Mouse (Mus musculus) stomach, embryonic 14.5 days (tissue): ENCODE measurements at regions not wholly inside any gene's neighbourhood (a gene's known extent, or its start where the extent isn't known, plus 50 kb on each side); places are given as distances from the start of the nearest gene placed in this dataset.
"Not testable (repeated sequence)": the region's sequence is repeated elsewhere in the genome, so short reads cannot be mapped to it uniquely, and the experiment has no call there.

ENCODE experiments used
- ATAC-seq: fragments of 200-750 bp; cut with Nextera tagmentation; 2 replicates; pipeline ENCODE4 v1.8.0; 2017; ENCODE audit warnings: low read depth, moderate TSS enrichment; ENCODE audit not compliant: insufficient number of reproducible peaks, insufficient read depth, low FRiP score
- H3K27ac ChIP-seq: fragments of 300-500 bp; sonication (generic); 2 replicates; pipeline ENCODE4 v1.5.1; 2014; ENCODE audit warnings: mild to moderate bottlenecking, low read length, moderate library complexity, mixed read lengths
- H3K27me3 ChIP-seq: fragments of 300-500 bp; sonication (generic); 2 replicates; pipeline ENCODE4 v1.6.1; 2014; ENCODE audit warnings: low read length, control low read depth, mixed read lengths; ENCODE audit not compliant: control insufficient read depth, insufficient read depth
- H3K36me3 ChIP-seq: fragments of 300-500 bp; sonication (generic); 2 replicates; pipeline ENCODE4 v1.6.1; 2014; ENCODE audit warnings: mild to moderate bottlenecking, control low read depth, low read length, moderate library complexity, mixed read lengths; ENCODE audit not compliant: control insufficient read depth, insufficient read depth
- H3K4me1 ChIP-seq: fragments of 300-500 bp; sonication (generic); 2 replicates; pipeline ENCODE4 v1.6.1; 2014; ENCODE audit warnings: low read length, control low read depth, mixed read lengths; ENCODE audit not compliant: control insufficient read depth, insufficient read depth
- H3K4me2 ChIP-seq: fragments of 300-500 bp; sonication (generic); replicated peaks from 2 replicates; pipeline ENCODE4 v1.6.1; 2014; ENCODE audit warnings: low read depth, low read length, control low read depth
- H3K4me3 ChIP-seq: fragments of 300-500 bp; sonication (generic); 2 replicates; pipeline ENCODE4 v1.5.1; 2014; ENCODE audit warnings: low read depth, low read length, control low read depth
- H3K9ac ChIP-seq: fragments of 300-500 bp; sonication (generic); replicated peaks from 2 replicates; pipeline ENCODE4 v1.6.1; 2014; ENCODE audit warnings: low read depth, mild to moderate bottlenecking, control low read depth, low read length, moderate library complexity, mixed read lengths
- H3K9me3 ChIP-seq: fragments of 300-500 bp; sonication (generic); 2 replicates; pipeline ENCODE4 v1.6.1; 2016; ENCODE audit warnings: low read depth, low read length, control low read depth; ENCODE audit not compliant: control insufficient read depth
- WGBS: fragments of 180-500 bp; shearing (Covaris S2); extraction: QIAGEN DNeasy Blood & Tissue Kit; methylation state at CpG from one replicate; pipeline ENCODE4 v1.1.7; 2014; 5-methylcytosine and 5-hydroxymethylcytosine counted together

DNA sequence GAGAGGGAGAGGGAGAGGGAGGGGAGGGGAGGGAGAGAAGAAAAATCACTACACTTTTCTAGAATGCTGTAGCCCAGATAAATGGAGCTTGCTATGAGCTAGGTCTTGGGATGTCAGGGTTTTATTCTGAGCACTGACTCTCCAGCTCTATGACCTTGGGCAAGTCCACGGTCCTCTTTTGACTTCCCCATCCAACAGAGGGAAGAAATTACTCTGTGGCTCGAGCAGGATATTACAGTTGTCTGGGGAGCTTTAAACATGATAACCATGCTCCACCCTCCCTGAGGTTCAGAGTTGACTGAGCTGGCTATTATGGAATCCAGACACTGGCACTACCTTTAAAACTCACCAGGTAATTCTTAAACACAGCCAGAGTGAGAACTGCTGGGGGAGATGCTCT, 112.6 kb upstream of the Klf4 start:
- H3K9ac ChIP-seq = no peak overlapping the region
- 68% methylated on average over 2 of the region's 2 CpGs for WGBS
- no peaks in the 10 kb centered on the region for H3K36me3 ChIP-seq

DNA sequence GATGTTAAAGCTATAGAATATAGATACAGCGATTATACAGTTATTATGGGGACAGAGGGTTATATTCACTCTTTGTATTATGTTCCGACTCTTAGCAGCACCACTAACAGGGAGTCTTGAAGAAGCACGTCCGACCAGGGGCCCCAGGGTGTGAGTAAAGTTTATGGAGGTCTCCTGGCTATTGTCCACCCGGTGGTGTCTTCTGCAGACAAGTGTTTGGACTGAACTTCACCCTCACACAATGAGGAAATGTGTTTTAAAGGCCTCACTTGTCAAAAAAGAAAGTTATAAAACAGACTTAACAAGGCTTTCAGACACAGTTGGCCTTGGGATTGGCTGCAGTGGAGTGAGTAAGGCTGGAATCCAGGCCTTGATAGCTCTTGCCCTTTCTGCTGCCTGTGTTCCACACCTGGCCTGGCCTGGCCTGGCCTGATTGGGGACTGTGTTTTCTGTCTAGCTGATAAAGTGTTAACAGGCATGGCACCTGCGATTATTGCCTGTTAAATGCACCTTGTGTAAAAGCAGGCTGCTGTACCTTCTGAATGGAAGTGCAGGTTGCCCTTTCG, 102.8 kb upstream of the Klf4 start:
- no peak overlapping the region for H3K9ac ChIP-seq
- no peaks in the 10 kb centered on the region for H3K36me3 ChIP-seq
- 79% methylated on average over 7 of the region's 7 CpGs for WGBS
- no peaks in the 10 kb centered on the region for H3K4me1 ChIP-seq
- ATAC-seq = no peak
- H3K27me3 ChIP-seq = no peaks in the 10 kb centered on the region
- H3K27ac ChIP-seq = no peak overlapping the region
- no peak overlapping the region for H3K4me3 ChIP-seq
- H3K9me3 ChIP-seq = no peaks in the 10 kb centered on the region
- no peak overlapping the region for H3K4me2 ChIP-seq

More for the DNA sequence above, 112.6 kb upstream of the Klf4 start:
- Histone ChIP-seq H3K9me3 (no peaks in the 10 kb centered on the region), H3K27me3 (no peaks in the 10 kb centered on the region), H3K4me1 (no peaks in the 10 kb centered on the region), H3K27ac (no peak overlapping the region), H3K4me2 (no peak overlapping the region), H3K4me3 (no peak overlapping the region)
- no peak for ATAC-seq

GRCm38 (mm10) chr4:55631157-55631556, 98.9 kb upstream of the Klf4 start:
- Histone ChIP-seq H3K27ac (no peak overlapping the region), H3K36me3 (no peaks in the 10 kb centered on the region), H3K4me2 (no peak overlapping the region), H3K4me3 (no peak overlapping the region), H3K9ac (no peak overlapping the region), H3K4me1 (no peaks in the 10 kb centered on the region), H3K9me3 (no peaks in the 10 kb centered on the region), H3K27me3 (no peaks in the 10 kb centered on the region)
- WGBS = 90% methylated on average over 1 of the region's 1 CpGs
- ATAC-seq = no peak

DNA sequence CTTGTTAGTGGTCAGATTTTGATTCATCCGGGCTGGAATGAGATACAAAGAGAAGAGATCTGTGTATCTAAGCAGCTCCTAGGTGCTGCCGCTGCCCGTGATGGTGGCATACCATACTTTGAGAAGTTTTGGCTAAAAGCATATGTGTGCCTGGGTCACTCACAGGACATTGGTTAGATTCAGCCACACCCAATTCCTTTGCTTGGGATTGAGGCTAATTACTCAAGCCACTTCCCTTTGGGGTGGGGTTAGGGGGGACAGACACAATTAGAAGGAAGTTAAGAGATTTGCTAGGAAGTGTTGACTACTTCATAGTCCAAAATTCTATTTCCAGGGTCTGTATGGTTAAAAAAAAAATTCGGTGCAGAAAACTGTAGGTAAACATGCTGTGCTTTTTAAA, 97.9 kb upstream of the Klf4 start:
- not testable (repeated sequence) for H3K4me1 ChIP-seq, ATAC-seq, H3K4me3 ChIP-seq, H3K9ac ChIP-seq, H3K27ac ChIP-seq, H3K4me2 ChIP-seq, H3K27me3 ChIP-seq, H3K36me3 ChIP-seq, H3K9me3 ChIP-seq
- 89% methylated on average over 4 of the region's 4 CpGs for WGBS

- Histone ChIP-seq H3K4me2 (no peak overlapping the region), H3K27ac (no peak overlapping the region), H3K9me3 (no peaks in the 10 kb centered on the region), H3K27me3 (no peaks in the 10 kb centered on the region), H3K4me3 (no peak overlapping the region), H3K4me1 (no peaks in the 10 kb centered on the region), H3K9ac (no peak overlapping the region), H3K36me3 (no peaks in the 10 kb centered on the region)
- no peak for ATAC-seq
- 71% methylated on average over 9 of the region's 9 CpGs for WGBS
Measured at GRCm38 (mm10) chr4:55624779-55625178, 92.5 kb upstream of the Klf4 start.

DNA sequence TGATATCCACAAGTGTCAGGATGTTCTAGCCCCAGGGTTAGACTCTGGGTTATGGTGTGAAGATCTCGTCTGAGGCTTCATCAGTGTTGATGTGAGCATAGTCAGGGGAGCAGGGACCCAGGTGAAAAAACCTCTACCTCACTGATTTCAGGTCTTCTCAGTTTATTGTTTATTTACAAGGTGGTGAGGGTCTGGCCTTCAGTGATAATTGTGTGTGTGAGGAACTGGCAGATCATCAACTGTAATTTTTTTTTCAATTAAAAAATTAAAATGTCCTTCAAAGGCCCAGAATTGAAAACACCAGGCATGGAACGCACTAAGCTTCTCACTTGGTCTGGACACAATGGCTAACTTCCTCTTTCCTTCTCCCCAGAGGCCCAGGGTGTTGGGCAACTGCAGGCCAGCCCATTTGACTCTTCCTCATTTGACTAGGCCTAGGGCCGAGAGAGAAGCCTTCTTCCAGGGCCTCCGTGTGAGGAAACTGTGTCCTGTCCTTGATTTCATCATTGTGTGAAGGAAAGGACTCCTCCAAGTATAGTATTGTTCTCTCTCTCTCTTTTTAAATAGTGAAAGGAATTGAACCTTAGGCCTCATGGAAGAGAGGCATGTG, 91.0 kb upstream of the Klf4 start:
- H3K36me3 ChIP-seq = no peaks in the 10 kb centered on the region
- H3K4me2 ChIP-seq = no peak overlapping the region
- no peak for ATAC-seq
- 77% methylated on average over 4 of the region's 4 CpGs for WGBS
- H3K9me3 ChIP-seq = no peaks in the 10 kb centered on the region
- no peak overlapping the region for H3K27ac ChIP-seq
- H3K4me1 ChIP-seq = no peaks in the 10 kb centered on the region
- no peak overlapping the region for H3K9ac ChIP-seq
- H3K27me3 ChIP-seq = no peaks in the 10 kb centered on the region
- H3K4me3 ChIP-seq = no peak overlapping the region

- H3K27me3 ChIP-seq = no peaks in the 10 kb centered on the region
- 90% methylated on average over 4 of the region's 4 CpGs for WGBS
- no peaks in the 10 kb centered on the region for H3K9me3 ChIP-seq
- no peak overlapping the region for H3K4me2 ChIP-seq
- no peaks in the 10 kb centered on the region for H3K4me1 ChIP-seq
- no peaks in the 10 kb centered on the region for H3K36me3 ChIP-seq
- no peak overlapping the region for H3K4me3 ChIP-seq
- no peak overlapping the region for H3K27ac ChIP-seq
- no peak for ATAC-seq
- no peak overlapping the region for H3K9ac ChIP-seq
Measured at GRCm38 (mm10) chr4:55622651-55623050, 90.4 kb upstream of the Klf4 start.

- 81% methylated on average over 3 of the region's 3 CpGs for WGBS
- Histone ChIP-seq H3K4me1 (no peaks in the 10 kb centered on the region), H3K4me2 (no peak overlapping the region), H3K9me3 (no peaks in the 10 kb centered on the region), H3K27ac (no peak overlapping the region), H3K4me3 (no peak overlapping the region), H3K36me3 (no peaks in the 10 kb centered on the region), H3K9ac (no peak overlapping the region), H3K27me3 (no peaks in the 10 kb centered on the region)
- ATAC-seq = no peak
Measured at GRCm38 (mm10) chr4:55619891-55620290, 87.6 kb upstream of the Klf4 start.

GRCm38 (mm10) chr4:55615808-55616207, 83.5 kb upstream of the Klf4 start:
- Histone ChIP-seq H3K4me1 (no peaks in the 10 kb centered on the region), H3K36me3 (no peaks in the 10 kb centered on the region), H3K27me3 (no peaks in the 10 kb centered on the region), H3K9me3 (no peaks in the 10 kb centered on the region), H3K4me3 (no peak overlapping the region), H3K9ac (no peak overlapping the region), H3K27ac (no peak overlapping the region), H3K4me2 (no peak overlapping the region)
- WGBS = 65% methylated on average over 6 of the region's 6 CpGs
- no peak for ATAC-seq
